Comparison of ENCODE assay signal across 9 mouse cellular contexts in genomic region chr9:56767653-56768136, GRCm38 (mm10). TPM values are rescaled to one million over a fixed set of nuclear protein-coding genes. Genes with fewer than 3 reads are reported as not detected.
DNase-seq lines count a peak whose midpoint lies in the region; ATAC-seq and TF ChIP-seq lines count a peak whose summit lies in the region.
"Had no signal": no experiment of that assay in that cellular context is flagged by ENCODE, and none has a peak within 500 bp of the region (broad histone marks: within the 10 kb centered on the region; RNA-seq: fewer than 3 reads in every experiment).

No protein-coding gene starts in this region.

- DNase-seq in hindbrain, embryonic 11.5 days (ENCODE audit: low spot score) = no peak
- DNase-seq in cerebellum, postnatal 25 days = peak; percentile 66 to 80
- peak; percentile 84 for DNase-seq in lung, postnatal 0 days (ENCODE audit: low spot score)
- no peak for DNase-seq in T-cell, adult 2 months (ENCODE audit: low spot score)
- no peak for DNase-seq in thymus, postnatal 0 days (ENCODE audit: low spot score)
- DNase-seq in layer of hippocampus, adult 18-20 months (ENCODE audit: low spot score in 2 of 2) = no peak

- H3K4me2 ChIP-seq in hindbrain, embryonic 13.5 days = no peak overlapping the region
- H3K4me2 ChIP-seq in hindbrain, embryonic 11.5 days (replicated peaks; ENCODE audit: low read depth, low read length) = no peak overlapping the region
- H3K4me2 ChIP-seq in heart, embryonic 15.5 days = no peak overlapping the region
- H3K4me2 ChIP-seq in lung, postnatal 0 days (replicated peaks; ENCODE audit: low read depth, low read length) = peak overlapping the region; percentile 9; the same call in 1 of the 2 replicates

- no peaks in the 10 kb centered on the region for H3K36me3 ChIP-seq in hindbrain, embryonic 13.5 days
- no peaks in the 10 kb centered on the region for H3K36me3 ChIP-seq in hindbrain, embryonic 11.5 days (ENCODE audit: control insufficient read depth, insufficient read depth, low read length)
- no peaks in the 10 kb centered on the region for H3K36me3 ChIP-seq in heart, embryonic 15.5 days
- H3K36me3 ChIP-seq in lung, postnatal 0 days (ENCODE audit: insufficient read depth, low read length) = no peaks in the 10 kb centered on the region

- H3K4me1 ChIP-seq in hindbrain, embryonic 13.5 days (replicated peaks) = peaks cover 24% of the 10 kb centered on the region
- no peaks in the 10 kb centered on the region for H3K4me1 ChIP-seq in hindbrain, embryonic 11.5 days (replicated peaks; ENCODE audit: control insufficient read depth, insufficient read depth, low read length)
- H3K4me1 ChIP-seq in heart, embryonic 15.5 days (replicated peaks) = peaks cover 13% of the 10 kb centered on the region
- 0 out of 2 replicates have a peak, but pooled peaks cover 2% of the 10 kb centered on the region for H3K4me1 ChIP-seq in lung, postnatal 0 days (ENCODE audit: insufficient read depth, low read depth, low read length)
- H3K4me1 ChIP-seq: megakaryocyte, embryonic 14.5 days had no signal

- no peaks in the 10 kb centered on the region for H3K9me3 ChIP-seq in hindbrain, embryonic 13.5 days
- H3K9me3 ChIP-seq in hindbrain, embryonic 11.5 days (ENCODE audit: control insufficient read depth, low read length) = no peaks in the 10 kb centered on the region
- H3K9me3 ChIP-seq in heart, embryonic 15.5 days (replicated peaks) = no peaks in the 10 kb centered on the region
- H3K9me3 ChIP-seq in lung, postnatal 0 days (ENCODE audit: low read length) = no peaks in the 10 kb centered on the region

- 0 out of 2 replicates have a peak, but pooled peaks cover 13% of the 10 kb centered on the region for H3K27me3 ChIP-seq in hindbrain, embryonic 13.5 days
- no peaks in the 10 kb centered on the region for H3K27me3 ChIP-seq in hindbrain, embryonic 11.5 days (ENCODE audit: control insufficient read depth, insufficient read depth, low read length)
- H3K27me3 ChIP-seq in heart, embryonic 15.5 days = peaks cover 73% of the 10 kb centered on the region
- no peaks in the 10 kb centered on the region for H3K27me3 ChIP-seq in lung, postnatal 0 days (replicated peaks; ENCODE audit: insufficient read depth, low read length)

- no peak overlapping the region; the same call in 1 of the 2 replicates for H3K27ac ChIP-seq in hindbrain, embryonic 13.5 days
- no peak overlapping the region for H3K27ac ChIP-seq in hindbrain, embryonic 11.5 days (ENCODE audit: low read depth, low read length)
- H3K27ac ChIP-seq in heart, embryonic 15.5 days = no peak overlapping the region
- H3K27ac ChIP-seq in lung, postnatal 0 days (ENCODE audit: low read length) = peak overlapping the region; percentile 70

- peak; percentile 74; the same call in 1 of the 2 replicates for ATAC-seq in hindbrain, embryonic 13.5 days (ENCODE audit: low FRiP score)
- no peak for ATAC-seq in hindbrain, embryonic 11.5 days (ENCODE audit: low FRiP score)
- peak; percentile 61 for ATAC-seq in heart, embryonic 15.5 days (replicated peaks; ENCODE audit: insufficient number of reproducible peaks, insufficient read depth, low FRiP score, low read depth)
- ATAC-seq in lung, postnatal 0 days = peak; percentile 84

- TF ChIP-seq CTCF in lung, postnatal 0 days (IDR thresholded peaks at IDR 0.05) = no peak

- TF ChIP-seq EP300 in lung, postnatal 0 days (IDR thresholded peaks at IDR 0.05) = no peak

- 44% methylated on average over 9 of the region's 9 CpGs for WGBS in hindbrain, embryonic 13.5 days
- 85% methylated on average over 9 of the region's 9 CpGs for WGBS in hindbrain, embryonic 11.5 days
- 33% methylated on average over 9 of the region's 9 CpGs for WGBS in heart, embryonic 15.5 days
- 50% methylated on average over 9 of the region's 9 CpGs for WGBS in lung, postnatal 0 days

- H3K4me3 ChIP-seq in hindbrain, embryonic 13.5 days = no peak overlapping the region
- no peak overlapping the region for H3K4me3 ChIP-seq in hindbrain, embryonic 11.5 days (ENCODE audit: low read depth, low read length)
- no peak overlapping the region for H3K4me3 ChIP-seq in heart, embryonic 15.5 days
- H3K4me3 ChIP-seq in lung, postnatal 0 days (ENCODE audit: low read depth, low read length) = no peak overlapping the region
- H3K4me3 ChIP-seq: megakaryocyte, embryonic 14.5 days had no signal

- H3K9ac ChIP-seq in hindbrain, embryonic 13.5 days = no peak overlapping the region
- no peak overlapping the region for H3K9ac ChIP-seq in hindbrain, embryonic 11.5 days (ENCODE audit: low read depth, low read length)
- no peak overlapping the region for H3K9ac ChIP-seq in heart, embryonic 15.5 days
- no peak overlapping the region for H3K9ac ChIP-seq in lung, postnatal 0 days (replicated peaks; ENCODE audit: low read depth)

RNA-seq across cellular contexts. Expression of gene Lingo1, which starts 28.6 kb away (rescaled TPM):
- polyA plus RNA-seq in hindbrain, embryonic 13.5 days (2015; fragmentation: Nextera tagmentation; extraction: Ambion mirVana) = 48.9 and 50.4 TPM in 2 replicates
- 6.7 and 7.2 TPM in 2 replicates for polyA plus RNA-seq in hindbrain, embryonic 11.5 days (2014; fragmentation: Nextera tagmentation; extraction: Ambion mirVana)
- polyA plus RNA-seq in heart, embryonic 15.5 days (2015; fragmentation: Nextera tagmentation; extraction: Ambion mirVana) = 2.3 and 3.2 TPM in 2 replicates
- 1.3 TPM in 2 replicates for polyA plus RNA-seq in lung, postnatal 0 days (2015; fragmentation: Nextera tagmentation; extraction: Ambion mirVana)
- polyA plus RNA-seq in thymus, postnatal 0 days (2015; fragmentation: Nextera tagmentation; extraction: Ambion mirVana) = 1.1 and 1.3 TPM in 2 replicates
- 100 to 1,000 TPM; 261 to 262 TPM for total RNA-seq in layer of hippocampus, adult 18-20 months (2021)

Comparison
In these comparisons a context has a peak if more than half of its experiments do, and no peak if none do; other contexts are left out.
1. DNase-seq: peak in cerebellum, postnatal 25 days (2 of 2) and lung, postnatal 0 days (single experiment); none in hindbrain, embryonic 11.5 days (single experiment), T-cell, adult 2 months (single experiment), thymus, postnatal 0 days (single experiment) and layer of hippocampus, adult 18-20 months (0 of 2).